Mouse (Mus musculus) lung, adult 2 months (tissue): ENCODE results near the gene B230217C12Rik.

ENCODE experiments used
- CTCF ChIP-seq: fragments of 200-500 bp; IDR thresholded peaks from 2 replicates; pipeline ENCODE4 v1.5.1; 2011; ENCODE audit warnings: mild to moderate bottlenecking, low read length, control low read depth; ENCODE audit not compliant: insufficient read depth
- POLR2A ChIP-seq: fragments of 200-500 bp; IDR thresholded peaks from 2 replicates; pipeline ENCODE4 v1.6.1; 2011; ENCODE audit warnings: low read depth, mild to moderate bottlenecking, control low read depth, low read length, borderline replicate concordance; ENCODE audit errors: extremely low read depth

DNA sequence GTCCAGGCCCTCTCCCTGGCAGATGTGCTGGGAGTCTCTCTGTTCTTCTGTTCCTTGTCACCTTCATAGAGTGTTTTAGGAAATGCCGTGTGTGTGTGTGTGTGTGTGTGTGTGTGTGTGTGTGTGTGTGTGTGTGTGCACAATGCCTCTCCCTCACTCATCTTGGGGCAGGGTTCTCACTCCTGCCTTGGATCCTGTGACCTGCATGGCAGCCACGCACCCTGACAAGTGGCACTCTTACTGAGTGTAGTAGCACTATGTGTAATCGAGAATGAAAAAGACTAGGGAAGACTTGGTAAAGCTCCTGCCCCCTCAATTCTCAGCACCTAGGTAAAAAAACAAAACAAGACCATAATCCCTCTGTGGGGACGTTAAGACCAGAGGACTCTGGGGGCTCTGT is 21.5 kb upstream of the B230217C12Rik start:
- TF ChIP-seq CTCF (no peak), POLR2A (no peak)
